ENCODE assay signal across 8 mouse cellular contexts in the genomic region with DNA sequence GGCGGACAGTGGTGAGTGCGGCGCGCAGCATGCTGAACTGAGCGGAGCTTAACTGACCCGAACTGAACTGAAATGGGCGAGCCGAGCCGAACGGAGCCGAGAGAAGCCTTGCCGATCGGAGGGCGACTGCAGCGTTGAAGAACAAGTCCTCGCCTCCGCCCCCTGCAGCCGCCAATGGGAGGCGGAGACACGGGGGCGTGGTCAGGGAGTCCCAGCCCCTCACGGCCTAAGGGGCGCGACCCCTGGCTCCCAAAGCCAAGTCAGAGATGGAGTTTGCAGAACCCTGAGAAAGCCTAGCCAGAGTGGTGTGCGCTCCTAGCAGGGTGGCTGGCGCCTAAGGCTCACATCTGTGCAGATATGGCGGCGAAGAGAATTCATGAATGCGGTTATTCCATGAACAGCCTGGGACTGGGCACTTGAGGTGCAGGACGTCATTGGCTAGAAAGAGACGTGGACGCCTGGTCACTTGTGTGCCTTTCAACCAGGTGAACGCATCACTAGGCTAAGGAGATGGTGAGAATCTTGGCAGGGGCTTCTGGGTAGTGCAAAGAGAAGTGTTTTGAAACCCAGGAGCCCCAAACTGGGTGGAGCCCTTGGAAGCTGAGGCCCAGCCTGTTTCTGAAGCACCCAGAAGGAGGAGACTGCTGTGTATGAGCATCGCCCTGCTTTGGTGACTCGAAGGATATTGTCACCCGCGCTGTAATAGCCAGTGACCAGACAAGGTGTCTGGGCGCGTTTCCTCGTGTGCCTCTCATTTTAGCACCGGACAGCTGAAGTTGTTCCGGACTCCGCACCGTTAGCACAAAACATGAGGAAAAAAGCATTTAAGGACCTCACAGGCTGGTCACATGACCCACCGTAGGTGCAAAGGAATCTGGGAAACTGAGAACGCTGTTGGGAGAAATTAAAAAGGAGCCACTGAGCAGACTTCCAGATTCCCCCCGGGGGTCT. TPM values are rescaled to one million over a fixed set of nuclear protein-coding genes. Genes with fewer than 3 reads are reported as not detected.
DNase-seq lines count a peak whose midpoint lies in the region; ATAC-seq and TF ChIP-seq lines count a peak whose summit lies in the region.

Gene Aldh2 (minus strand): TSS at position 374 of the 951 bp plus-strand sequence.

- H3K36me3 ChIP-seq in hindbrain, embryonic 10.5 days: no peaks in the 10 kb centered on the region
- H3K36me3 ChIP-seq in lung, postnatal 0 days (ENCODE audit: insufficient read depth, low read length): no peaks in the 10 kb centered on the region

- TF ChIP-seq EP300 in lung, postnatal 0 days (IDR thresholded peaks at IDR 0.05): peak; percentile 58

- H3K27me3 ChIP-seq in hindbrain, embryonic 10.5 days (ENCODE audit: insufficient read depth, poor library complexity, severe bottlenecking): peaks cover 13% of the 10 kb centered on the region; the same call in 1 of the 2 replicates
- no peaks in the 10 kb centered on the region for H3K27me3 ChIP-seq in lung, postnatal 0 days (replicated peaks; ENCODE audit: insufficient read depth, low read length)

- peak; percentile 75 for ATAC-seq in frontal cortex, adult (ENCODE audit: low TSS enrichment)
- ATAC-seq in lung, postnatal 0 days: peak; percentile 91

- peaks cover 34% of the 10 kb centered on the region for H3K4me1 ChIP-seq in hindbrain, embryonic 10.5 days (replicated peaks)
- H3K4me1 ChIP-seq in lung, postnatal 0 days (ENCODE audit: insufficient read depth, low read depth, low read length): peaks cover 9% of the 10 kb centered on the region; the same call in 1 of the 2 replicates

- peak within 1 kb of the TSS; percentile 87 for H3K27ac ChIP-seq in hindbrain, embryonic 10.5 days
- H3K27ac ChIP-seq in lung, postnatal 0 days (ENCODE audit: low read length): peak within 1 kb of the TSS; percentile 90

- H3K4me3 ChIP-seq in hindbrain, embryonic 10.5 days: peak within 1 kb of the TSS; percentile 84
- H3K4me3 ChIP-seq in lung, postnatal 0 days (ENCODE audit: low read depth, low read length): peak within 1 kb of the TSS; percentile 74

- 3% methylated on average over 47 of the region's 47 CpGs for WGBS in hindbrain, embryonic 10.5 days
- WGBS in lung, postnatal 0 days: 3% methylated on average over 46 of the region's 47 CpGs

- H3K4me2 ChIP-seq in lung, postnatal 0 days (replicated peaks; ENCODE audit: low read depth, low read length): peak within 1 kb of the TSS; percentile 85

- H3K9ac ChIP-seq in lung, postnatal 0 days (replicated peaks; ENCODE audit: low read depth): peak within 1 kb of the TSS; percentile 82

- peak; percentile 52 for TF ChIP-seq CTCF in lung, postnatal 0 days (IDR thresholded peaks at IDR 0.05)

- H3K9me3 ChIP-seq in hindbrain, embryonic 10.5 days: no peaks in the 10 kb centered on the region
- no peaks in the 10 kb centered on the region for H3K9me3 ChIP-seq in lung, postnatal 0 days (ENCODE audit: low read length)

- peak; percentile 64 for DNase-seq in MEL-GATA-1-ER (ENCODE audit: extremely low read depth, low read depth)
- peak; percentile 59 for DNase-seq in cerebellum, adult 8-10 months
- peak; percentile 88 for DNase-seq in hindbrain, embryonic 10.5 days (ENCODE audit: low spot score)
- DNase-seq in layer of hippocampus, adult 9-11 months: peak; percentile 81
- peak; percentile 95 for DNase-seq in lung, postnatal 0 days (ENCODE audit: low spot score)
- DNase-seq in ovary, postnatal 14 days (ENCODE audit: low spot score): peak; percentile 80
- peak; percentile 89 for DNase-seq in thymus, postnatal 14 days

RNA-seq across cellular contexts. Expression of gene Aldh2, which starts in this region (rescaled TPM):
- polyA plus RNA-seq in hindbrain, embryonic 10.5 days (2016; fragmentation: Nextera tagmentation; extraction: Ambion mirVana): 123 and 124 TPM in 2 replicates
- polyA plus RNA-seq in lung, postnatal 0 days (2015; fragmentation: Nextera tagmentation; extraction: Ambion mirVana): 580 and 606 TPM in 2 replicates

Comparison
In these comparisons a context has a peak if more than half of its experiments do, and no peak if none do; other contexts are left out.
1. Peak in every context shown above with its lines: DNase-seq, ATAC-seq, H3K4me3 ChIP-seq and H3K27ac ChIP-seq.